Mouse (Mus musculus) G1E (cell line): ENCODE measurements around the gene Slc9a9.

ENCODE experiments used
- CTCF ChIP-seq: IDR thresholded peaks from 2 replicates; pipeline ENCODE4 v1.5.1; 2012; ENCODE audit warnings: low read depth, low read length, inconsistent platforms, mixed read lengths
- POLR2AphosphoS5 ChIP-seq: IDR thresholded peaks from 2 replicates; pipeline ENCODE4 v1.6.1; 2012; ENCODE audit warnings: low read depth, low read length, inconsistent platforms; ENCODE audit not compliant: insufficient replicate concordance

GRCm38 (mm10) chr9:95242628-95243195 lies 573.0 kb downstream of the Slc9a9 start:
- TF ChIP-seq CTCF (no peak), POLR2AphosphoS5 (no peak)
